Mouse (Mus musculus) T-helper 17 cell (primary cell): Measurements from ENCODE around the gene Ccdc33.

Experiments used
- in situ Hi-C, 2 experiments: fragments of 300-600 bp; cut with MboI, MseI; formaldehyde crosslinking; loops; 1 replicate in 1 of 2; 2 replicates in 1 of 2; pipeline ENCODE4 v1.15.1; 2025; ENCODE audit warnings: high pct_unique_total_duplicates in 2 of 2

The Ccdc33 gene

GRCm38 (mm10) chr9:58093776-58094175, 24.8 kb downstream of the Ccdc33 start:
- in situ Hi-C loops: no loop called here

- in situ Hi-C loops: no loop called here
Measured at GRCm38 (mm10) chr9:58092581-58093269, 25.9 kb downstream of the Ccdc33 start.

- in situ Hi-C loops: no loop called here
Measured at GRCm38 (mm10) chr9:58091623-58092425, 26.8 kb downstream of the Ccdc33 start.

GRCm38 (mm10) chr9:58087277-58087998, 31.2 kb downstream of the Ccdc33 start:
- in situ Hi-C loops: no loop called here

- in situ Hi-C loops: no loop called here
Measured at GRCm38 (mm10) chr9:58086861-58087260, 31.8 kb downstream of the Ccdc33 start.

- in situ Hi-C loops: no loop called here
Measured at GRCm38 (mm10) chr9:58086203-58086602, 32.4 kb downstream of the Ccdc33 start.

- in situ Hi-C loops: no loop called here
Measured at GRCm38 (mm10) chr9:58085074-58085473, 33.5 kb downstream of the Ccdc33 start.

GRCm38 (mm10) chr9:58084586-58084985, 34.0 kb downstream of the Ccdc33 start:
- in situ Hi-C loops: no loop called here

GRCm38 (mm10) chr9:58074561-58074960, 44.1 kb downstream of the Ccdc33 start:
- in situ Hi-C loops: loop anchor here in 1 of 2 experiments (25.0 kb wide), 1 partner anchor 1287 kb away; the partner anchor contains the start of gene Lingo1

GRCm38 (mm10) chr9:58067546-58067945, 51.1 kb downstream of the Ccdc33 start:
- in situ Hi-C loops: loop anchor here in 1 of 2 experiments (10.0 to 25.0 kb wide), 2 partner anchors 237 to 1280 kb away; partner anchors contain the start of gene Lingo1

- in situ Hi-C loops: loop anchor here in 1 of 2 experiments (10.0 to 25.0 kb wide), 2 partner anchors 238 to 1279 kb away; partner anchors contain the start of gene Lingo1
Measured at GRCm38 (mm10) chr9:58066731-58067095, 51.9 kb downstream of the Ccdc33 start.

- in situ Hi-C loops: loop anchor here in 1 of 2 experiments (10.0 to 25.0 kb wide), 2 partner anchors 239 to 1279 kb away; partner anchors contain the start of gene Lingo1
Measured at GRCm38 (mm10) chr9:58065977-58066730, 52.5 kb downstream of the Ccdc33 start.

GRCm38 (mm10) chr9:58065532-58065931, 53.1 kb downstream of the Ccdc33 start:
- in situ Hi-C loops: loop anchor here in 1 of 2 experiments (10.0 to 25.0 kb wide), 2 partner anchors 239 to 1278 kb away; partner anchors contain the start of gene Lingo1

- in situ Hi-C loops: loop anchor here in 1 of 2 experiments (10.0 to 25.0 kb wide), 2 partner anchors 241 to 1276 kb away; partner anchors contain the start of gene Lingo1
Measured at GRCm38 (mm10) chr9:58063531-58063930, 55.1 kb downstream of the Ccdc33 start, which contains the start of gene Stra6. Gene Stra6 (plus strand): TSS chr9:58063788.

- in situ Hi-C loops: loop anchor here in 1 of 2 experiments (10.0 to 25.0 kb wide), 2 partner anchors 244 to 1274 kb away; partner anchors contain the start of gene Lingo1
Measured at GRCm38 (mm10) chr9:58060677-58061667, 57.7 kb downstream of the Ccdc33 start.

- in situ Hi-C loops: loop anchor here in 1 of 2 experiments (10.0 to 25.0 kb wide), 2 partner anchors 245 to 1273 kb away; partner anchors contain the start of gene Lingo1
Measured at GRCm38 (mm10) chr9:58059920-58060319, 58.7 kb downstream of the Ccdc33 start.

- in situ Hi-C loops: loop anchor here in 1 of 2 experiments (25.0 kb wide), 1 partner anchor 1268 kb away; the partner anchor contains the start of gene Lingo1
Measured at GRCm38 (mm10) chr9:58055666-58056065, 63.0 kb downstream of the Ccdc33 start.

GRCm38 (mm10) chr9:58054032-58054431, 64.6 kb downstream of the Ccdc33 start:
- in situ Hi-C loops: loop anchor here in 1 of 2 experiments (25.0 kb wide), 1 partner anchor 1267 kb away; the partner anchor contains the start of gene Lingo1

- in situ Hi-C loops: loop anchor here in 1 of 2 experiments (25.0 kb wide), 1 partner anchor 1266 kb away; the partner anchor contains the start of gene Lingo1
Measured at GRCm38 (mm10) chr9:58053544-58053943, 65.1 kb downstream of the Ccdc33 start.
